Mouse (Mus musculus): ENCODE results near the gene Prelp. TPM values are rescaled to one million over a fixed set of nuclear protein-coding genes. Genes with fewer than 3 reads are reported as not detected.

Gene Prelp
- polyA plus RNA-seq, 1 experiment from 2014 or later = 1.1 TPM

GRCm38 (mm10) chr1:133900825-133901224, 20.4 kb downstream of the Prelp start:
- no peak for DNase-seq (ENCODE audit: low spot score)

GRCm38 (mm10) chr1:133899043-133899542, 22.1 kb downstream of the Prelp start:
- no peak for DNase-seq (ENCODE audit: low spot score)

- DNase-seq (ENCODE audit: low spot score) = no peak
Measured at GRCm38 (mm10) chr1:133897293-133897692, 23.9 kb downstream of the Prelp start.

GRCm38 (mm10) chr1:133891489-133891888, 29.7 kb downstream of the Prelp start:
- no peak for DNase-seq (ENCODE audit: low spot score)

GRCm38 (mm10) chr1:133889949-133890598, 31.1 kb downstream of the Prelp start:
- no peak for DNase-seq (ENCODE audit: low spot score)

GRCm38 (mm10) chr1:133887538-133888250, 33.5 kb downstream of the Prelp start:
- no peak for DNase-seq (ENCODE audit: low spot score)

GRCm38 (mm10) chr1:133887044-133887443, 34.2 kb downstream of the Prelp start:
- no peak for DNase-seq (ENCODE audit: low spot score)

- DNase-seq (ENCODE audit: low spot score) = no peak
Measured at GRCm38 (mm10) chr1:133886431-133886830, 34.8 kb downstream of the Prelp start.

- no peak for DNase-seq (ENCODE audit: low spot score)
Measured at GRCm38 (mm10) chr1:133885811-133886210, 35.4 kb downstream of the Prelp start.

GRCm38 (mm10) chr1:133884746-133885145, 36.5 kb downstream of the Prelp start:
- DNase-seq (ENCODE audit: low spot score) = no peak

GRCm38 (mm10) chr1:133884090-133884489, 37.1 kb downstream of the Prelp start:
- no peak for DNase-seq (ENCODE audit: low spot score)

GRCm38 (mm10) chr1:133882283-133883217, 38.7 kb downstream of the Prelp start:
- no peak for DNase-seq (ENCODE audit: low spot score)

- DNase-seq (ENCODE audit: low spot score) = no peak
Measured at GRCm38 (mm10) chr1:133881813-133882212, 39.4 kb downstream of the Prelp start.

GRCm38 (mm10) chr1:133878825-133879423, 42.3 kb downstream of the Prelp start:
- DNase-seq (ENCODE audit: low spot score) = peak; percentile 20

GRCm38 (mm10) chr1:133876936-133877335, 44.3 kb downstream of the Prelp start:
- DNase-seq (ENCODE audit: low spot score) = no peak

- no peak for DNase-seq (ENCODE audit: low spot score)
Measured at GRCm38 (mm10) chr1:133873086-133873813, 48.0 kb downstream of the Prelp start.

- DNase-seq (ENCODE audit: low spot score) = no peak
Measured at GRCm38 (mm10) chr1:133871241-133871640, 50.0 kb downstream of the Prelp start.

- no peak for DNase-seq (ENCODE audit: low spot score)
Measured at GRCm38 (mm10) chr1:133869221-133869620, 52.0 kb downstream of the Prelp start.

- DNase-seq (ENCODE audit: low spot score) = no peak
Measured at GRCm38 (mm10) chr1:133863257-133863997, 57.8 kb downstream of the Prelp start.

- DNase-seq (ENCODE audit: low spot score) = no peak
Measured at GRCm38 (mm10) chr1:133861028-133861427, 60.2 kb downstream of the Prelp start.
